Mouse (Mus musculus) midbrain, embryonic 16.5 days (tissue): ENCODE results near the gene Psenen. TPM values are rescaled to one million over a fixed set of nuclear protein-coding genes. Genes with fewer than 3 reads are reported as not detected.

Experiments used
- ATAC-seq: fragments of 200-750 bp; cut with Nextera tagmentation; 2 replicates; pipeline ENCODE4 v1.8.0; 2017; ENCODE audit warnings: moderate TSS enrichment
- H3K27ac ChIP-seq: fragments of 300-500 bp; sonication (generic); 2 replicates; pipeline ENCODE4 v1.5.1; 2014; ENCODE audit warnings: mild to moderate bottlenecking, low read length, mixed read lengths
- H3K27me3 ChIP-seq: fragments of 300-500 bp; sonication (generic); 2 replicates; pipeline ENCODE4 v1.6.1; 2014; ENCODE audit warnings: low read depth, low read length, mixed read lengths; ENCODE audit not compliant: control insufficient read depth, insufficient read depth
- H3K36me3 ChIP-seq: fragments of 300-500 bp; sonication (generic); 2 replicates; pipeline ENCODE4 v1.6.1; 2014; ENCODE audit warnings: mild to moderate bottlenecking, low read length, moderate library complexity, mixed read lengths; ENCODE audit not compliant: control insufficient read depth, insufficient read depth
- H3K4me1 ChIP-seq: fragments of 300-500 bp; sonication (generic); 2 replicates; pipeline ENCODE4 v1.6.1; 2014; ENCODE audit warnings: mild to moderate bottlenecking, low read length, mixed read lengths; ENCODE audit not compliant: control insufficient read depth, insufficient read depth
- H3K4me2 ChIP-seq: fragments of 300-500 bp; sonication (generic); 2 replicates; pipeline ENCODE4 v1.6.1; 2014; ENCODE audit warnings: mild to moderate bottlenecking, low read length, mixed read lengths
- H3K4me3 ChIP-seq: fragments of 300-500 bp; sonication (generic); 2 replicates; pipeline ENCODE4 v1.5.1; 2014; ENCODE audit warnings: low read depth, mild to moderate bottlenecking, low read length, moderate library complexity, mixed read lengths
- H3K9ac ChIP-seq: fragments of 300-500 bp; sonication (generic); 2 replicates; pipeline ENCODE4 v1.6.1; 2014; ENCODE audit warnings: low read depth, low read length, mixed read lengths
- H3K9me3 ChIP-seq: fragments of 300-500 bp; sonication (generic); replicated peaks from 2 replicates; pipeline ENCODE4 v1.6.1; 2014; ENCODE audit warnings: mild to moderate bottlenecking, low read length, mixed read lengths; ENCODE audit not compliant: control insufficient read depth, poor library complexity, severe bottlenecking
- WGBS: fragments of 180-500 bp; shearing (Covaris S2); extraction: QIAGEN DNeasy Blood & Tissue Kit; methylation state at CpG from one replicate; pipeline ENCODE4 v1.1.7; 2014; 5-methylcytosine and 5-hydroxymethylcytosine counted together
- polyA plus RNA-seq: library from polyadenylated mRNA; unstranded; fragments of >200 nt; fragmentation: Nextera tagmentation; extraction: Ambion mirVana; gene quantifications from 2 replicates; pipeline ENCODE4 v1.2.1, GENCODE M21; 2015

The Psenen gene
- polyA plus RNA-seq, 1 experiment from 2014 or later, result 116 TPM

DNA sequence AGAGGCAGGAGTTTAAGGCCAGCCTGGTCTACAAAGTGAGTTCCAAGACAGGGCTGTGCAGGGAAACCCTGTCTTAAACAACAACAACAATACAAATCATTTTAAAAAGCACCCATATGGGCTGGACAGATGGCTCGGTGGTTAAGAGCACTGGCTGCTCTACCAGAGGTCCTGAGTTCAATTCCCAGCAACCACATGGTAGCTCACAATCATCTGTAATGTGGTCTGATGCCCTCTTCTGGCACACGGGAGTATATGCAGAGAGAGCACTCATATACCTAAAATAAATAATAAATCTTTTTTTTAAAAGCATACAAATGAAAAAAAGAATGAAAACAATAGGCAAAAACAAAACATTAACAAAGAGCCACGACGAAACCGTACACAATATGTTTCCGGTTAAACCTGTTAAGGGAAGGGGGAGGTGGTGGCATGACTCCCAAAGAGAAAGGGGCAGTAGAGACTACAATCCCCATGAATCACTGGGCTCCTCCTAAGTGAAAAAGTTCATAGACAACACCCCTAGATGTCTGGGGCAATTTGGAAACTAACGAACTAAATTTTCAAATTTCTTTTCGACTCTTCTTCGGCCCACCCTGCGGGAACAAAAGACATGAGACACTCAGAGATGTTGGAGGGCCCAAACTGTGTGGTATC is 11.9 kb downstream of the Psenen start:
- peak overlapping the region; percentile 63 for H3K9ac ChIP-seq
- ATAC-seq, result peak; percentile 72
- no peaks in the 10 kb centered on the region for H3K27me3 ChIP-seq
- peak overlapping the region; percentile 93 for H3K27ac ChIP-seq
- H3K4me1 ChIP-seq, result peaks cover 11% of the 10 kb centered on the region
- WGBS, result 4% methylated on average over 10 of the region's 10 CpGs
- peaks cover 12% of the 10 kb centered on the region for H3K36me3 ChIP-seq
- no peaks in the 10 kb centered on the region for H3K9me3 ChIP-seq
- peak overlapping the region; percentile 54 for H3K4me3 ChIP-seq
- peak overlapping the region; percentile 88 for H3K4me2 ChIP-seq

DNA sequence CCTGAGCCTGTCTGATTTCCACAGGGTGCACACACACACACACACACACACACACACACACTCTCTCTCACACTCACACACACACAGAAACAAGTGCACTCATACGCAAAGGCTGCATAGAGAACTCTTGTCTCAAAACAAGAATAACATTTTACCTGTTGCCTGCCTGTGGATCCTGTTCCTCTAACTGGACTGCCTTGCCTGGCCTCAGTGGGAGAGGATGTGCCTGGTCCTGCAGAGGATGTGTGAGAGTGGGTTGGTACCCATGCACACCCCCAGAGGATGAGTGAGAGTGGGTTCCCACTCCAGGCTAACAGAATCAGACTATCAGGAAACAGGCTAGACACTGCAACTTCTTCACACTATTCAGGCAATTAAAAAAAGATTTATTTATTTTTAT is 12.8 kb downstream of the Psenen start:
- ATAC-seq, result no peak
- no peak overlapping the region for H3K27ac ChIP-seq

DNA sequence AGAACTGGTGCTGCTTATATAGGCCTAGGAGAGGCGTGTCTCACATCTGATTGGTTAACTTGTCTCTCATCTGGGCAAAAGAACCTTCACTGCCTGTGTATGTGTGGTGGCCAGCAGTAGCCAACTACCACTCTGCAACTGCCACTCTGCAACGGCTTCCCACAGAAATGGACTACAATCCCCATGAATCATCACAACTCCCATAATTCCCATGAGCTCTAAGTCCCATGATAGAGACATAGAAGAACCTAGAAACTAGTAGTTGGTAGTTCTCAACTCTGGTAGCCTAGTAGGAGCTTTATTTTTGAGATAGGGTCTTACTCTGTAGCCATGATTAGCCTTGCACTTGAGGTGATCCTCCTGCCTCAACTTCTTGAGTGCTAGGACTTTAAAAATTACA is 13.5 kb downstream of the Psenen start:
- 91% methylated on average over 1 of the region's 2 CpGs for WGBS
- no peak for ATAC-seq
- H3K36me3 ChIP-seq, result peaks cover 2% of the 10 kb centered on the region

More for the DNA sequence above, 12.8 kb downstream of the Psenen start:
- no peak overlapping the region for H3K9ac ChIP-seq
- H3K27me3 ChIP-seq, result no peaks in the 10 kb centered on the region
- peaks cover 11% of the 10 kb centered on the region for H3K4me1 ChIP-seq
- H3K4me2 ChIP-seq, result no peak overlapping the region
- no peaks in the 10 kb centered on the region for H3K9me3 ChIP-seq
- H3K4me3 ChIP-seq, result no peak overlapping the region
- peaks cover 8% of the 10 kb centered on the region for H3K36me3 ChIP-seq
- WGBS, result 95% methylated on average over 1 of the region's 1 CpGs

DNA sequence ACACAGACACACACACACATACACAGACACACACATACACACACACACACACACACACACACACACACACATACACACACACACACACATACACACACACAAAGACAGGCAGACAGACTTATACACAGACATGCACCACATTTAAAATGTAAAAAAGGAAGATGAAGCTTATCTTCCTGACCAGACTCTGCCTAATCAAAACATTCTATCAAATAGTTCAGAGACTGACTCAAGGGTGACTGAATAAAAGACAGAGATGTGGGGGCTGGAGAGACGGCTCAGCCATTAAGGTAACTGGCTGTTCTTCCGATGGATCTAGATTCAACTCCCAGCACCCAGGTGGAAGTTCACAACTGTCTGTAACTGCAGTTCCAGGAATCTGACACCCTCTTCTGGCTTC is 19.1 kb downstream of the Psenen start:
- no peak overlapping the region for H3K4me3 ChIP-seq
- H3K4me1 ChIP-seq, result no peaks in the 10 kb centered on the region
- no peak overlapping the region for H3K27ac ChIP-seq
- H3K9ac ChIP-seq, result no peak overlapping the region
- H3K27me3 ChIP-seq, result no peaks in the 10 kb centered on the region
- 93% methylated on average over 2 of the region's 2 CpGs for WGBS
- H3K4me2 ChIP-seq, result no peak overlapping the region
- ATAC-seq, result no peak
- H3K36me3 ChIP-seq, result 0 out of 2 replicates have a peak, but pooled peaks cover 7% of the 10 kb centered on the region
- no peaks in the 10 kb centered on the region for H3K9me3 ChIP-seq

More for the DNA sequence above, 13.5 kb downstream of the Psenen start:
- H3K27me3 ChIP-seq, result no peaks in the 10 kb centered on the region
- no peaks in the 10 kb centered on the region for H3K9me3 ChIP-seq
- no peak overlapping the region for H3K4me3 ChIP-seq
- peaks cover 11% of the 10 kb centered on the region for H3K4me1 ChIP-seq
- H3K27ac ChIP-seq, result no peak overlapping the region
- no peak overlapping the region for H3K4me2 ChIP-seq
- no peak overlapping the region for H3K9ac ChIP-seq

DNA sequence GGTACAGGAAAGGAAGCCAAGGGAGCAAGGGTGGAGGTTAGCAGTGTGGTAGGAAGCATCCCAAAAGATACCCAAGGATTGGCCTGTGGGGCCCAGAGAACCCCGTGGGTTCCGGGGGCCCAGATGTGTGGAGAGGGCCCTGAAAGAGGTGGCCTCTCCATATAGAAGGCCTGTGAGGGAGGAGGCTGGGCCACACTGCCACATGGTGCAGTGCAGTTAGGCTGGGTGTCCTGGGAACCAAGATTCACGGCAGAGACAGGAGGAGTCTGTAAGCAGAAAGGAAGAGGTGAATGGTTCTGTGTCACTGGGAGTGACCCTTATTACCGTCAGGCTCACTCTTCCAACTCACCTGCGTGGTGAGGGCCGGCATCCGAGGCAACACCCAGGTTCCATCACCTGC is 22.9 kb downstream of the Psenen start:
- WGBS, result 91% methylated on average over 7 of the region's 7 CpGs
- no peak for ATAC-seq

DNA sequence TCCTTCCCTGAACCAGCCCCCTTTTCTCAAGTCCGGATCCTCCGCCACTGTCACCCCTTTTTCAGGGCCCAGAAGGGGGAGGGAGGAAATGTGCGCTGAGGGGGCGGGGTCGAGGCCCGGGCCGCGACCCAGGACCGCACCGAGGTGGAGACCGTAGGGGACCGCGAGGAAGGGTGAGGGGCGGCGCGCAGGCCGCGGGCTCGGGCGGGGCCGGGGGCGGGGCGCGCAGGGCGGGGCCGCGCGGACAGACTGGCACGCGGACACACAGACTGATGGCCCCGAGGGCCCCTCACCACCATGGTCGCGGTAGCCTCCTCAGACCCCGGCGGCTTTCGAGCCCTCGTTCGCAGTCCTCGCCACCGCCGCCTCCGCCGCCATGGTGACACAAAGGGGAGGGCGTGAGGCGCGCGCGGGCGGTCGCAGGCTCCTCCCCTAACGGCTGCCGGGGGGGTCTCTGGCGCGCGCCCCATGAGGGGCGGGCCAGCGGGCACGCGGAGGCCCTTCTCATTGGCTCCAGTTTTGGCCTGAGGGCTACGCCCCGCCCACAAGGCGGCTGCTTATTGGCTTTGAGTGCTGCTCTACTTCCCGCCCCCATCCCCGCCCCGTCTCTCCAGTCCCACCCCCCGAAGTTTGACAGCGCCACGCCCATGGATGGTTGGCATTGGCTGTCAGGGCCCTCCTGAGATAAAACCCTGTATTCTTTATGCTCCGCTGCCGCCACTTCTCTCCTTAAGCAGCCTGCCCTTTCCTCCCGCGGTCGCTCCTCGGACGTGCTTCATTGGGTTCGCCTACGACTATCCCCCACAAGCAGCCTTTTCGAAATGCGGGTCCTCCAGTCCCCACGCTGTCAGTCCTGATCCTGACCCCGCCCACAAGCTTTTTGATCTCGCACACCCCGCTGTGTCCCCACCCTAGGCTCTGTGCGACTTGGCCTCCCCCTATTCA is 28.5 kb downstream of the Psenen start, which contains the start of gene Arhgap33:
Gene Arhgap33, minus strand, starts transcription at position 428 of the 945 bp plus-strand sequence.
- Histone ChIP-seq H3K27me3 (no peaks in the 10 kb centered on the region), H3K4me3 (peak within 1 kb of the TSS; percentile 80), H3K4me1 (peaks cover 35% of the 10 kb centered on the region), H3K36me3 (peaks cover 13% of the 10 kb centered on the region; the same call in 1 of the 2 replicates), H3K27ac (peak within 1 kb of the TSS; percentile 96), H3K9me3 (no peaks in the 10 kb centered on the region), H3K9ac (peak within 1 kb of the TSS; percentile 93), H3K4me2 (peak within 1 kb of the TSS; percentile 89)
- peak; percentile 90 for ATAC-seq
- under 1% methylated on average over 71 of the region's 84 CpGs for WGBS

More for the DNA sequence above, 22.9 kb downstream of the Psenen start:
- Histone ChIP-seq H3K4me3 (no peak overlapping the region), H3K36me3 (0 out of 2 replicates have a peak, but pooled peaks cover 7% of the 10 kb centered on the region), H3K9me3 (no peaks in the 10 kb centered on the region), H3K4me1 (peaks cover 5% of the 10 kb centered on the region; the same call in 1 of the 2 replicates), H3K9ac (no peak overlapping the region), H3K27me3 (no peaks in the 10 kb centered on the region), H3K4me2 (no peak overlapping the region), H3K27ac (no peak overlapping the region)

DNA sequence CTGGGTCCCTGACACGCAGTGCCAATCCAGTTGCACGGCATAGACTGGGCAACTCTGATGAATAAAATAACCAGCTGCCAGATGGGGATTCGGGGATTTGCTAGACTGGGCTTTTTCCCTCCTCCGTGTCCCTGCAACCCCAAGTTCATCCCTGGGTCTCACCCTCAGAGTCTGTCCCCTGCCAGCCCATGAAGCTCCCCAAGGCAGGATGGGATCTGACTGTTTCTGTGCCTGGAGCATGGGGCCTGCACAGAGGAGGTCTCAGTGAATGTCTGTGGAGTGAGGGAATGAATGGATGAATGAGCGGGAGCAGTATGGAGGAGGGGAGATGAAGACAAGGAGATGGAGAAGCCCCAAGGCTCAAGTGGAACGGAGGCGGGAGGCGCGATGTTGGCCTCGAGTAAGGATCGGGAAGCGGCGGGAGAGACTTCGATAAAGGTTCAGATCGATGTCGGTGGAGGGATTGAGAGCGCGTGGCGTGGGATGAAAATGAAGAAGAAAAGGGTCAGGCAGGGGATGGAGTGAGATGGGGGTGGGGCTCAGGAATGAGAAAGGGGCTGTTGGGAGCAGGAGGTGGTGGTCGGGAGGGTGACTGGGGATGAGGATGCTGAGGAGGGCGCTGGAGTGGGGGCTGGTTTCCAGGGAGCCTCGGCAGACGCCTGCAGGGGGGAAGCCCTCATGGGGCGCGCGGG is 29.3 kb downstream of the Psenen start:
- Histone ChIP-seq H3K4me1 (peaks cover 35% of the 10 kb centered on the region), H3K9ac (peak overlapping the region; percentile 93), H3K4me2 (peak overlapping the region; percentile 89), H3K9me3 (no peaks in the 10 kb centered on the region), H3K27ac (peak overlapping the region; percentile 96), H3K4me3 (peak overlapping the region; percentile 80), H3K27me3 (no peaks in the 10 kb centered on the region), H3K36me3 (peaks cover 17% of the 10 kb centered on the region)
- ATAC-seq, result peak; percentile 49
- WGBS, result 2% methylated on average over 26 of the region's 26 CpGs

DNA sequence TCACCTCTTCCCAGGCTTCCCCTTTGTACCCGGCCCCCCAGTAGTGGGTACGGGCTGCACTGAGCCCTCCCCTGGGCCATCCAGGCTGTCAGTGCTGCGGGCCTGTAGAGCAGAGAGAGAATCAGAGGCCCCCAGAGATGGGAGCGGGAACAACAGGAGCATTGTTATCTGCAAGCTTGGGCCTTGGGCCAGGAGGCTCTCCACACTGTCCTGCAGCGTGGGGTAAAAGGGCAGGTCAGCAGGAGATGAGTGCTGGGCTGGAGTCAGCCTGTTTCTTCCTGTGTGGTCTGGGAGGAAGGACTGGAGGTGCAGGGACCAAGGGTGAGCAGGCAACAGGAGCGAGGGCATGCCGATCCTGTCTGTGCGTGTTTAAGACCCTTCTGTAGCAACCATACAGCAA is 30.5 kb downstream of the Psenen start:
- peak overlapping the region; percentile 80 for H3K4me3 ChIP-seq
- no peaks in the 10 kb centered on the region for H3K9me3 ChIP-seq
- peaks cover 27% of the 10 kb centered on the region for H3K36me3 ChIP-seq
- no peak for ATAC-seq
- H3K4me2 ChIP-seq, result peak overlapping the region; percentile 89
- peak overlapping the region; percentile 96 for H3K27ac ChIP-seq
- no peaks in the 10 kb centered on the region for H3K27me3 ChIP-seq
- 6% methylated on average over 8 of the region's 8 CpGs for WGBS
- peaks cover 35% of the 10 kb centered on the region for H3K4me1 ChIP-seq
- peak overlapping the region; percentile 93 for H3K9ac ChIP-seq
